Mouse (Mus musculus) lung, embryonic 16.5 days (tissue): ENCODE measurements around the gene Tenm2. TPM values are rescaled to one million over a fixed set of nuclear protein-coding genes. Genes with fewer than 3 reads are reported as not detected.

Source experiments
- ATAC-seq: fragments of 200-750 bp; cut with Nextera tagmentation; 2 replicates; pipeline ENCODE4 v1.8.0; 2017; ENCODE audit warnings: low read depth, mild to moderate bottlenecking, moderate library complexity
- H3K27ac ChIP-seq: fragments of 300-500 bp; sonication (generic); 2 replicates; pipeline ENCODE4 v1.5.1; 2014; ENCODE audit warnings: mild to moderate bottlenecking, control low read depth, low read length
- H3K27me3 ChIP-seq: fragments of 300-500 bp; sonication (generic); 2 replicates; pipeline ENCODE4 v1.6.1; 2014; ENCODE audit warnings: low read depth, low read length, mixed read lengths; ENCODE audit not compliant: control insufficient read depth, insufficient read depth
- H3K36me3 ChIP-seq: fragments of 300-500 bp; sonication (generic); 2 replicates; pipeline ENCODE4 v1.6.1; 2014; ENCODE audit warnings: low read length; ENCODE audit not compliant: control insufficient read depth, insufficient read depth
- H3K4me1 ChIP-seq: fragments of 300-500 bp; sonication (generic); replicated peaks from 2 replicates; pipeline ENCODE4 v1.6.1; 2014; ENCODE audit warnings: low read length, mixed read lengths; ENCODE audit not compliant: control insufficient read depth, insufficient read depth
- H3K4me2 ChIP-seq: fragments of 300-500 bp; sonication (generic); 2 replicates; pipeline ENCODE4 v1.6.1; 2014; ENCODE audit warnings: low read depth, low read length, control low read depth
- H3K4me3 ChIP-seq: fragments of 300-500 bp; sonication (generic); 2 replicates; pipeline ENCODE4 v1.5.1; 2014; ENCODE audit warnings: mild to moderate bottlenecking, low read length, control low read depth
- H3K9ac ChIP-seq: fragments of 300-500 bp; sonication (generic); 2 replicates; pipeline ENCODE4 v1.6.1; 2014; ENCODE audit warnings: low read length, control low read depth
- H3K9me3 ChIP-seq: fragments of 300-500 bp; sonication (generic); 2 replicates; pipeline ENCODE4 v1.6.1; 2016; ENCODE audit warnings: low read length; ENCODE audit not compliant: control insufficient read depth
- whole genome bisulfite sequencing: fragments of 180-500 bp; shearing (Covaris S2); extraction: QIAGEN DNeasy Blood & Tissue Kit; methylation state at CpG from one replicate; pipeline ENCODE4 v1.1.7; 2014; 5-methylcytosine and 5-hydroxymethylcytosine counted together
- polyA plus RNA-seq: library from polyadenylated mRNA; unstranded; fragments of >200 nt; fragmentation: Nextera tagmentation; extraction: Ambion mirVana; gene quantifications from 2 replicates; pipeline ENCODE4 v1.2.1, GENCODE M21; 2015

Gene Tenm2
- polyA plus RNA-seq, 1 experiment from 2014 or later, result 0.24 TPM

GRCm38 (mm10) chr11:36557316-36557715 is 678.4 kb downstream of the Tenm2 start:
- 75% methylated on average over 6 of the region's 6 CpGs for WGBS

GRCm38 (mm10) chr11:36553286-36553685 is 682.5 kb downstream of the Tenm2 start:
- Histone ChIP-seq H3K4me3 (no peak overlapping the region), H3K9me3 (no peaks in the 10 kb centered on the region), H3K27ac (no peak overlapping the region), H3K4me2 (no peak overlapping the region), H3K4me1 (no peaks in the 10 kb centered on the region), H3K27me3 (no peaks in the 10 kb centered on the region), H3K36me3 (no peaks in the 10 kb centered on the region), H3K9ac (no peak overlapping the region)
- no peak for ATAC-seq
- 66% methylated on average over 5 of the region's 5 CpGs for WGBS

More at GRCm38 (mm10) chr11:36557316-36557715, 678.4 kb downstream of the Tenm2 start:
- no peaks in the 10 kb centered on the region for H3K27me3 ChIP-seq
- no peaks in the 10 kb centered on the region for H3K4me1 ChIP-seq
- H3K27ac ChIP-seq, result no peak overlapping the region
- H3K4me2 ChIP-seq, result no peak overlapping the region
- no peak overlapping the region for H3K9ac ChIP-seq
- no peak overlapping the region for H3K4me3 ChIP-seq
- no peaks in the 10 kb centered on the region for H3K36me3 ChIP-seq
- ATAC-seq, result no peak
- no peaks in the 10 kb centered on the region for H3K9me3 ChIP-seq

GRCm38 (mm10) chr11:36550649-36551048 is 685.1 kb downstream of the Tenm2 start:
- no peak overlapping the region for H3K4me3 ChIP-seq
- H3K27me3 ChIP-seq, result no peaks in the 10 kb centered on the region
- H3K4me1 ChIP-seq, result no peaks in the 10 kb centered on the region
- H3K9ac ChIP-seq, result no peak overlapping the region
- no peak overlapping the region for H3K27ac ChIP-seq
- WGBS, result 55% methylated on average over 4 of the region's 4 CpGs
- no peak overlapping the region for H3K4me2 ChIP-seq
- no peaks in the 10 kb centered on the region for H3K9me3 ChIP-seq
- H3K36me3 ChIP-seq, result no peaks in the 10 kb centered on the region
- no peak for ATAC-seq

GRCm38 (mm10) chr11:36549398-36550139 is 686.2 kb downstream of the Tenm2 start:
- no peak for ATAC-seq
- no peak overlapping the region for H3K9ac ChIP-seq
- WGBS, result 51% methylated on average over 11 of the region's 11 CpGs
- H3K4me2 ChIP-seq, result no peak overlapping the region
- H3K27ac ChIP-seq, result no peak overlapping the region
- H3K4me1 ChIP-seq, result no peaks in the 10 kb centered on the region
- H3K4me3 ChIP-seq, result no peak overlapping the region
- no peaks in the 10 kb centered on the region for H3K36me3 ChIP-seq
- no peaks in the 10 kb centered on the region for H3K27me3 ChIP-seq
- H3K9me3 ChIP-seq, result no peaks in the 10 kb centered on the region

GRCm38 (mm10) chr11:36548139-36548538 is 687.6 kb downstream of the Tenm2 start:
- Histone ChIP-seq H3K27me3 (no peaks in the 10 kb centered on the region), H3K36me3 (no peaks in the 10 kb centered on the region), H3K4me2 (no peak overlapping the region), H3K9ac (no peak overlapping the region), H3K4me1 (no peaks in the 10 kb centered on the region), H3K9me3 (no peaks in the 10 kb centered on the region), H3K27ac (no peak overlapping the region), H3K4me3 (no peak overlapping the region)
- ATAC-seq, result no peak
- WGBS, result 66% methylated on average over 4 of the region's 4 CpGs

GRCm38 (mm10) chr11:36538144-36538543 is 697.6 kb downstream of the Tenm2 start:
- Histone ChIP-seq H3K9me3 (no peaks in the 10 kb centered on the region), H3K4me2 (no peak overlapping the region), H3K36me3 (no peaks in the 10 kb centered on the region), H3K27me3 (no peaks in the 10 kb centered on the region), H3K4me1 (no peaks in the 10 kb centered on the region; the same call in 1 of the 2 replicates), H3K9ac (no peak overlapping the region), H3K4me3 (no peak overlapping the region), H3K27ac (no peak overlapping the region)
- ATAC-seq, result no peak
- 88% methylated on average over 4 of the region's 4 CpGs for WGBS

- no peaks in the 10 kb centered on the region for H3K9me3 ChIP-seq
- no peak overlapping the region for H3K4me2 ChIP-seq
- H3K27ac ChIP-seq, result no peak overlapping the region
- 0 out of 2 replicates have a peak, but pooled peaks have one; percentile 17 for ATAC-seq
- H3K4me1 ChIP-seq, result peaks cover 1% of the 10 kb centered on the region; the same call in 1 of the 2 replicates
- H3K9ac ChIP-seq, result no peak overlapping the region
- H3K36me3 ChIP-seq, result no peaks in the 10 kb centered on the region
- WGBS, result 80% methylated on average over 9 of the region's 9 CpGs
- no peaks in the 10 kb centered on the region for H3K27me3 ChIP-seq
- no peak overlapping the region for H3K4me3 ChIP-seq
Measured at GRCm38 (mm10) chr11:36537573-36538133, 698.1 kb downstream of the Tenm2 start.

- Histone ChIP-seq H3K4me2 (no peak overlapping the region), H3K27ac (no peak overlapping the region), H3K27me3 (no peaks in the 10 kb centered on the region), H3K9me3 (no peaks in the 10 kb centered on the region), H3K9ac (no peak overlapping the region), H3K4me1 (peaks cover 4% of the 10 kb centered on the region; the same call in 1 of the 2 replicates), H3K36me3 (no peaks in the 10 kb centered on the region), H3K4me3 (no peak overlapping the region)
- 80% methylated on average over 3 of the region's 3 CpGs for WGBS
- no peak for ATAC-seq
Measured at GRCm38 (mm10) chr11:36535591-36535990, 700.2 kb downstream of the Tenm2 start.

GRCm38 (mm10) chr11:36531614-36532013 is 704.1 kb downstream of the Tenm2 start:
- Histone ChIP-seq H3K36me3 (no peaks in the 10 kb centered on the region), H3K9ac (no peak overlapping the region), H3K27ac (no peak overlapping the region), H3K4me2 (no peak overlapping the region), H3K4me3 (no peak overlapping the region), H3K4me1 (peaks cover 4% of the 10 kb centered on the region; the same call in 1 of the 2 replicates), H3K9me3 (no peaks in the 10 kb centered on the region), H3K27me3 (no peaks in the 10 kb centered on the region)
- ATAC-seq, result no peak
- WGBS, result 53% methylated on average over 4 of the region's 4 CpGs
